Mouse (Mus musculus) heart, adult 2 months (tissue): ENCODE measurements around the gene Slc44a2.

ENCODE experiments used
- CTCF ChIP-seq: fragments of 200-600 bp; IDR thresholded peaks from 2 replicates; pipeline ENCODE4 v1.8.1; 2022; ENCODE audit warnings: antibody characterized with exemption, mild to moderate bottlenecking, moderate library complexity
- POLR2A ChIP-seq: fragments of 200-500 bp; IDR thresholded peaks from 2 replicates; pipeline ENCODE4 v1.6.1; 2011; ENCODE audit warnings: mild to moderate bottlenecking, low read depth, low read length, control low read depth; ENCODE audit not compliant: insufficient read depth

- TF ChIP-seq CTCF (no peak), POLR2A (no peak)
These were observed 9.3 kb downstream of the Slc44a2 start for GRCm38 (mm10) chr9:21329699-21330289.
